ENCODE assay signal across 20 mouse cellular contexts in genomic region chr1:80639553-80639952, GRCm38 (mm10).
DNase-seq lines count a peak whose midpoint lies in the region; TF ChIP-seq lines count a peak whose summit lies in the region.
"Had no signal": no experiment of that assay in that cellular context is flagged by ENCODE, and none has a peak within 500 bp of the region (broad histone marks: within the 10 kb centered on the region; RNA-seq: fewer than 3 reads in every experiment).

No protein-coding gene starts in this region.

- H3K27me3 ChIP-seq in C2C12 (ENCODE audit: control insufficient read depth, insufficient read depth, insufficient read length) (no peaks in the 10 kb centered on the region), myocyte (ENCODE audit: control insufficient read depth, insufficient read depth, insufficient read length) (no peaks in the 10 kb centered on the region)
- H3K27me3 ChIP-seq: embryonic facial prominence, embryonic 13.5 days; embryonic facial prominence, embryonic 15.5 days; forebrain, embryonic 13.5 days; forebrain, embryonic 15.5 days had no signal

- intact Hi-C loops in left cerebral cortex, postnatal 36 days (cut with DNase I) = no loop called here
- intact Hi-C loops in left cerebral cortex, adult 2 months (cut with DNase I) = no loop called here

- H3K79me2 ChIP-seq in C2C12 (ENCODE audit: control insufficient read depth, insufficient read depth) (no peaks in the 10 kb centered on the region), myocyte (ENCODE audit: control insufficient read depth, insufficient read depth) (no peaks in the 10 kb centered on the region)

- H3K79me3 ChIP-seq in C2C12 (ENCODE audit: low read depth) = no peaks in the 10 kb centered on the region

- H3ac ChIP-seq in C2C12 (ENCODE audit: control insufficient read depth, insufficient read length, low read depth) = no peak overlapping the region
- no peak overlapping the region for H3ac ChIP-seq in myocyte (ENCODE audit: control insufficient read depth, insufficient read length)

- no peak overlapping the region for H3K4me2 ChIP-seq in myocyte (ENCODE audit: low read depth)
- H3K4me2 ChIP-seq: embryonic facial prominence, embryonic 13.5 days; embryonic facial prominence, embryonic 15.5 days; forebrain, embryonic 13.5 days; forebrain, embryonic 15.5 days had no signal

- no peak for TF ChIP-seq CTCF in C2C12 (IDR thresholded peaks at IDR 0.05; ENCODE audit: control insufficient read depth, insufficient read depth, insufficient read length)
- no peak for TF ChIP-seq CTCF in left cerebral cortex, adult 2 months (IDR thresholded peaks at IDR 0.05)

- H3K27ac ChIP-seq in left cerebral cortex, adult 2 months = no peak overlapping the region
- H3K27ac ChIP-seq: embryonic facial prominence, embryonic 13.5 days; embryonic facial prominence, embryonic 15.5 days; forebrain, embryonic 13.5 days; forebrain, embryonic 15.5 days had no signal

- peak; percentile 29 for DNase-seq in 3T3-L1 (ENCODE audit: low read depth, low spot score)
- no peak for DNase-seq in left cerebral cortex, postnatal 36 days (ENCODE audit: low spot score in 2 of 2)
- no peak for DNase-seq in left cerebral cortex, adult 2 months (ENCODE audit: extremely low spot score in 1 of 2, low spot score in 2 of 2)
- DNase-seq: adrenal gland, postnatal 10 days; adrenal gland, postnatal 25 days; B cell, adult 2 months; cerebellum, adult 11 months; cerebellum, adult 18-20 months; cerebellum, adult 8-10 months; cerebellum, adult 9-11 months; cerebellum, postnatal 14 days; cerebellum, postnatal 36 days; embryo, embryonic 11 days; forebrain, postnatal 0 days had no signal

- no peak for TF ChIP-seq POLR2A in myocyte (IDR thresholded peaks at IDR 0.05; ENCODE audit: insufficient read length, low read depth)

- H3K36me3 ChIP-seq in C2C12 (ENCODE audit: control insufficient read depth, insufficient read depth) = no peaks in the 10 kb centered on the region
- H3K36me3 ChIP-seq in myocyte (ENCODE audit: control insufficient read depth, insufficient read depth) = no peaks in the 10 kb centered on the region
- H3K36me3 ChIP-seq: embryonic facial prominence, embryonic 13.5 days; embryonic facial prominence, embryonic 15.5 days; forebrain, embryonic 15.5 days had no signal

- H3K4me3 ChIP-seq in C2C12 (ENCODE audit: insufficient read depth, poor library complexity, severe bottlenecking) (no peak overlapping the region), myocyte (no peak overlapping the region)
- no peak overlapping the region for H3K4me3 ChIP-seq in left cerebral cortex, adult 2 months
- H3K4me3 ChIP-seq: embryonic facial prominence, embryonic 13.5 days; embryonic facial prominence, embryonic 15.5 days; forebrain, embryonic 13.5 days; forebrain, embryonic 15.5 days had no signal

TF ChIP-seq in C2C12, 6 proteins besides CTCF, POLR2A, EP300 and RAD21:
- TF ChIP-seq MAX (IDR thresholded peaks at IDR 0.05) (no peak), CEBPB (IDR thresholded peaks at IDR 0.05; ENCODE audit: low read depth) (peak; percentile 95)

TF ChIP-seq in myocyte, 11 proteins besides CTCF, POLR2A, EP300 and RAD21:
- TF ChIP-seq CEBPB (IDR thresholded peaks at IDR 0.05; ENCODE audit: insufficient read depth, poor library complexity, severe bottlenecking) (0 out of 2 replicates have a peak, but pooled peaks have one; percentile 6), MAX (IDR thresholded peaks at IDR 0.05; ENCODE audit: low read depth) (no peak)
